Mouse (Mus musculus): Measurements from ENCODE around the gene Pacsin2. TPM values are rescaled to one million over a fixed set of nuclear protein-coding genes. Genes with fewer than 3 reads are reported as not detected.
"Not testable (repeated sequence)": the region's sequence is repeated elsewhere in the genome, so short reads cannot be mapped to it uniquely, and the experiment has no call there.

The Pacsin2 gene
- polyA plus RNA-seq, 1 experiment: not detected

DNA sequence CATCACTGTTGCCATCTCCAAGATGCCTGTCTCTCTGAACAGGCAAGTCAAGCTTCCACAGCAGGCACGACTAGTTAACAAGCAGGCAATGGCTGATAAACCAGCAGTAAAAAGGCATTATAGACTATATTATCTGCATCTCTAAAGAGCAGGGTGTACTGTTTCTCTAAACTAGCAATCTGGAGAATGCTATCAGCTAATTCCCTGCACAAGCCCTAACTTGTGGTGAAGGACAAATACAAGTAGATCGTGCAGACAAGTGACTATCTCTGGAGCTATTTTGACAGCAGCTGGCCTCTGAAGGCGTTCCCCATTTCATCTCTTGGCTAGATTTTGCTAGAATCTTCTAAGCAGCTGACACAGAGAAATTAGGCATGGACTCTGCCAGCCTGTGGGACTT, 100.2 kb downstream of the Pacsin2 start:
- H3K4me1 ChIP-seq (ENCODE audit: control insufficient read depth, insufficient read depth, low read length): peaks cover 8% of the 10 kb centered on the region
- no peak overlapping the region for H3K27ac ChIP-seq (ENCODE audit: insufficient read depth, low read depth, low read length)
- no peak overlapping the region for H3K4me3 ChIP-seq (ENCODE audit: insufficient read depth, low read depth, low read length)
- TF ChIP-seq POLR2A (IDR thresholded peaks at IDR 0.05; ENCODE audit: insufficient read depth, low read depth, low read length) (no peak), CTCF (IDR thresholded peaks at IDR 0.05; ENCODE audit: insufficient read depth, low read depth, low read length) (no peak)
- WGBS: 61% methylated on average over 3 of the region's 3 CpGs

DNA sequence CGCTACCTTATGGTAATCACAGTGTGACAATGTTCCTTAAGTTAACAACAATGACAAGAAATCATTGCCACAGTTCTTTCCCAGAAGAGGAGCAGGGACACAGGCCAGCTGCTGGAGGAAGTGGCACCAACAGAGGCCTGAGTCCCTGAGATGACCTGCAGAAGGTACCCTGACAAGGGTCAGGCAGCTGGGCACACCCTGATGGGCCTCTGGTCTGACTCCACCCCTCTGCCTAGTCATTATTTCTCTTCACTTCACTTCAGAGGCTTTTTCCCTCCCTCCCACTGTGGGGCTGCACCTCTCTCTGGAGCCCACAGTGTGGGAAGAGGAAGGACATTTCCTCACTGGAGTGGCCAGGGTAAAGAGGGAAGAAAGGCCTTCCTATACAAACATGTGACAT, 101.6 kb downstream of the Pacsin2 start:
- not testable (repeated sequence) for H3K4me1 ChIP-seq (ENCODE audit: control insufficient read depth, insufficient read depth, low read length); H3K4me3 ChIP-seq (ENCODE audit: insufficient read depth, low read depth, low read length); H3K27ac ChIP-seq (ENCODE audit: insufficient read depth, low read depth, low read length)
- WGBS: 93% methylated on average over 1 of the region's 1 CpGs

DNA sequence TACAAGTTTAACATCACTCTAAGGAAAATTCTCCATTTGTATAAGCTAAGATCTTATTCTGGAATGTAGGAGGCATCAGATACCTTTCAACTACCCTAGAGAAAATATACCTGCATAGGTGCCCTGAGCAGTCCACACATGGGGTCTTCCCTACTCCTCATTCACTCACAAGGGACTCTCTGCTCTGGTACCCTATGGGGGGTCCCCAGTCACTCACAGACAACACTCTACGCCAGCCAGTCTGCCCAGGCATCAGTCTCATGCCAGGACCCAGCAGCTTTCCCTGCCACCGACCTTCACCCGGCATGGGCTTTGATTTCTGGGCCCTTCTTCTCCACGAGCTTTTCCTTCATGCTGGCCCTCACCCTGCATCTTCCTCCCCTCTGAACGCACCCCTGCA, 103.5 kb downstream of the Pacsin2 start:
- WGBS: 61% methylated on average over 5 of the region's 5 CpGs
- H3K27ac ChIP-seq (ENCODE audit: insufficient read depth, low read depth, low read length); H3K4me3 ChIP-seq (ENCODE audit: insufficient read depth, low read depth, low read length); H3K4me1 ChIP-seq (ENCODE audit: control insufficient read depth, insufficient read depth, low read length): not testable (repeated sequence)

DNA sequence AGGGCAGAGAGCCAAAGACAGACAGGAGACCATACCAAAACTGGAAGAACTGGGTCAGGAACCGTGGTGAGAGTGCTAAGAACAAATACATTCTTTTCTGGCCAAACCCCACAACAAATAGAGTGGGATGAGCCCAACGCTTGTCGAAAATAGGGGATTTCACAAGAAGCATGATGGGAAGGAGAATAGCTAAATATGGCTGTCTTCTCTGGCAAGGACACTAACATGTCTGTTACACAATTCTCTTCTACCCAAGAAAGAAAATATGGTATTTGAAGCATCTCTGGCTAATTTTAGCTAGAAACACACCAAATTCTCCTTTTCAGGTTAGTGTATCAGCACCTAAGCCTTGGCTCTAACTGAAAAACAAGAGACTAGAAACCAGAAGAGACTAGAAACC, 104.3 kb downstream of the Pacsin2 start:
- Histone ChIP-seq H3K4me1 (ENCODE audit: control insufficient read depth, insufficient read depth, low read length) (no peaks in the 10 kb centered on the region), H3K4me3 (ENCODE audit: insufficient read depth, low read depth, low read length) (no peak overlapping the region), H3K27ac (ENCODE audit: insufficient read depth, low read depth, low read length) (no peak overlapping the region)
- WGBS: 59% methylated on average over 3 of the region's 3 CpGs
- TF ChIP-seq POLR2A (IDR thresholded peaks at IDR 0.05; ENCODE audit: insufficient read depth, low read depth, low read length): no peak

DNA sequence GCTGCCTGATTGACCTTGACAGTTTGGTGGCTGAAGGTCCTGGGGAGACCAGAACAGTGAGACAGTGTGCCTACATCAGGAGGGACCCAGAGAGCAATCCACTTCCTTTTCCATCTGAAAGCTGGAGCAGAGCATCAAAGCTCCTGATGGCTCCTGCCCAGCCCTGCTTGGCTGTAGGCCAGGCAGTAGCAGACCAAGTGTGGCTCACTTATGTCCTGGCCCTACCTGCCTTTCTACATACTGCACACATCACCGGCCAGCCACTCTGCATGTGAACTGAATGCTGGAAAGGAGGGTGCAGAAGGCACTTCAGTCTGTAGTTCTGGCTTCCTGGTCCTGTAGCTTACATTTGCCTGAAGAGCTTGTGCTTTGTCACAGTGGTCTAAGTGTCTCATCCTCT, 105.9 kb downstream of the Pacsin2 start:
- H3K4me3 ChIP-seq (ENCODE audit: insufficient read depth, low read depth, low read length): no peak overlapping the region
- H3K4me1 ChIP-seq (ENCODE audit: control insufficient read depth, insufficient read depth, low read length): no peaks in the 10 kb centered on the region
- 88% methylated on average over 1 of the region's 1 CpGs for WGBS
- TF ChIP-seq POLR2A (IDR thresholded peaks at IDR 0.05; ENCODE audit: insufficient read depth, low read depth, low read length) (no peak), CTCF (IDR thresholded peaks at IDR 0.05; ENCODE audit: insufficient read depth, low read depth, low read length) (no peak)
- H3K27ac ChIP-seq (ENCODE audit: insufficient read depth, low read depth, low read length): no peak overlapping the region

DNA sequence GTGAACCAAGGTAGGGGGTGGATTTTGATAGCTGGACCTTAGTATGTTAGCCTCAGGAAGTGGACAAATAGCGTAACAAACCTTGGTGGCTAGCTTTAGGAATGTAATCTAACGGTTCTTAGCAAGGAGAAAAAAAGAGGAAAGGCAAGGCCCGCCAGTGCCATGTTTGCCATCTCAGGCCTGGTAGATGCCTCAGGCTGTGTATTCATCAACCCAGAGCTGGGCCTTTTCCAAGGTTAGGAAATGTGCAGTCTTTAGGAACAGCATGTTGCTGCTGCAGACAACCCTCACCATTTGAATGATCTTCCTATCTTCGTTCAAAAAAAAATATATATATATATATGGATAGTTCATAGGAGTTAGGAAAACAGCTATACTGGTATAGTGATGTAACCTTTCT, 112.9 kb downstream of the Pacsin2 start:
- TF ChIP-seq CTCF (IDR thresholded peaks at IDR 0.05; ENCODE audit: insufficient read depth, low read depth, low read length): no peak
- no peak for TF ChIP-seq POLR2A (IDR thresholded peaks at IDR 0.05; ENCODE audit: insufficient read depth, low read depth, low read length)
- Histone ChIP-seq H3K27ac (ENCODE audit: insufficient read depth, low read depth, low read length) (no peak overlapping the region), H3K4me3 (ENCODE audit: insufficient read depth, low read depth, low read length) (no peak overlapping the region), H3K4me1 (ENCODE audit: control insufficient read depth, insufficient read depth, low read length) (peaks cover 11% of the 10 kb centered on the region; the same call in 1 of the 2 replicates)
- WGBS: 93% methylated on average over 4 of the region's 4 CpGs

DNA sequence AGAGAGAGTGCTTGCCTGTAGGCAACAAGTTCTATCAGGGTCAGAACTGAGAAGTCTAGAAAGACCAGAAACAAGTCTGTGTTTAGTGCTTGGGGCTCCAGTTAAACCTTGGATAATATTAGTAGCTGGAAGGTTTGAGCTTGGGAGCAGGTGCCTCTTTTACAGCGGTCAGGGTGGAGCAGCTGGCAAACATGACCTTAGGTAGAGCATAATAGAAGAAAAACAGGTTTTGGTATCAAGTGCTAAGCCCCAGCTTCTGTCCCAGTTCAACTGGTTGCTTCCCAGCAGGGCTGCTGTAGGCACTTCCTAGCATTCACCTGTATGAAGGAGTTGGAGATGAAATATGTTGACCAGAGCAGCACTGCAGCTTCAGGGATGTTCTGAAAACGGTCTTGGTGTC, 113.5 kb downstream of the Pacsin2 start:
- WGBS: 75% methylated on average over 2 of the region's 2 CpGs
- Histone ChIP-seq H3K27ac (ENCODE audit: insufficient read depth, low read depth, low read length) (no peak overlapping the region), H3K4me3 (ENCODE audit: insufficient read depth, low read depth, low read length) (no peak overlapping the region), H3K4me1 (ENCODE audit: control insufficient read depth, insufficient read depth, low read length) (peaks cover 11% of the 10 kb centered on the region; the same call in 1 of the 2 replicates)
- TF ChIP-seq CTCF (IDR thresholded peaks at IDR 0.05; ENCODE audit: insufficient read depth, low read depth, low read length) (no peak), POLR2A (IDR thresholded peaks at IDR 0.05; ENCODE audit: insufficient read depth, low read depth, low read length) (no peak)

DNA sequence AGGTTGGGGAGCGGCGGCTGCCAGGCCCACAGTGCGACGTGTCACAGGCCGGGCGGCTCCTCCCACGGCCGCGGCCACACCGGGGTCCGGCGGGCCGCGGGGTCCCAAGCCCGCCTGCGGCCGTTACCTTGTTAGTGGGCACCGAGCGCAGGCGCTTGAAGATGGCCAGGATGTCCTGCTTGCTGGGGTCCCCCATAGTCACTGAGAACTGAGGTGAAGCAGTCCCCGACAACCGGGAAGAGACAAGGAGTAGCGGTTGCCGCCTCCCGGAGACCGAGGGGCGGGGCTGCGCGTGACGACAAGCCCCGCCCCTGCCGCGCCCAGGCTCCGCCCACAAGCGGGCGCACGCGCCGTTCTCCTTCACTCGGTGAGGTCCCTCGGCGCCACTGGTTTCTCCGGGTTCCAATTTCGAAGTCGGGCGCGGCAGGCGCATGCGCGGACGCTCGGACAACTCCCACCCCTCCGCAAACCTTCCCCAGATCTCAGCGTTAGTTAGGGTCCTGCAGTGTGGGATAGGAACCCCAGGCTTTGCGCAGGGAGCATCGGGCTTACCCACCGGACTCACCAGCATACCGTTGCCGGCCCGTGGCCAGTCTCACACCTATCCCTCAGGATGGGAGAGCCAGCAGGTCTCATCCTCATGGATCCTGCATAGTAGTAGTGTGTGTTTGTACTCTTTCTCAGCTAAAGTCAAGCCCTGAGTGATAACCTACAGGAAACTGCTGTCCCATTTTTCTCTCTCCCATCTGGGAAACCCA, 114.3 kb downstream of the Pacsin2 start, which contains the start of gene Arfgap3:
Gene Arfgap3 (minus strand): TSS at position 294 of the 758 bp plus-strand sequence.
- Histone ChIP-seq H3K4me3 (ENCODE audit: insufficient read depth, low read depth, low read length) (peak within 1 kb of the TSS; percentile 79), H3K4me1 (ENCODE audit: control insufficient read depth, insufficient read depth, low read length) (peaks cover 14% of the 10 kb centered on the region), H3K27ac (ENCODE audit: insufficient read depth, low read depth, low read length) (no peak within 1 kb of the TSS)
- WGBS: under 1% methylated on average over 59 of the region's 60 CpGs
- TF ChIP-seq POLR2A (IDR thresholded peaks at IDR 0.05; ENCODE audit: insufficient read depth, low read depth, low read length) (no peak), CTCF (IDR thresholded peaks at IDR 0.05; ENCODE audit: insufficient read depth, low read depth, low read length) (no peak)

DNA sequence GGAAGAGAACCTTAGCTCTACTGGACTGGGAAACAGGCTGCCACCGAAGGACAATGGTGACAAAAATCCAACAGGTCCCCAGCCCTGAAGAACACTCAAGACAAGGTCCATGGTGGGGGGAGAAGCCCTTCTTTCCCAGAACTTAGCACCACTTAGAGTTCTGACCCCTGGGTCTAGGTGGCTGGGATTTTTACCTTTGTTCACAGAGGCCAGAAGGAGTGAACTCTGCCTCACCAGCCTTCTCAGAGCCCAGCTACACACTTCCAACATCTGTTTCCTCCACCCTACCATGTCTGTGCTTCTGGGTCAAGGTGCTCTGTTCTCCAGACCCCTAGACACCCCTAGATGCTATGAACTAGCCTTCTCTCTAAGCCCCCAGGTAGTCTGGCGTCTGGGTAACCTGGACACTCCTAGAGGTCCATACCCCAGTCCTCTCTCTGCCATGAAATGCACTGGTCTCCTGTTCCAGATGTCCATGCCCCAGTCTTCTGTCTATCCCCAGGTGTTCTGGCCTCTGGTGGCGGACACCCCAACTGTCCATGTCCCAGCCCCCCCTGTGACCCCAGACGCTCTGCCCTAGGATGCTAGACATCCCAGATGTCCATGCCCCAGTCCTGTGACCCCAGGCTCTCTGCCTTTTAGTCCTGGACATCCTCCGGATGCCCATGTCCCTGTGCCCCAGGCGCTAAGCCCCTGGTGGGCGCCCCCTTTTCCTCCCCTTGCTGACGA, 115.0 kb downstream of the Pacsin2 start:
- 13% methylated on average over 8 of the region's 8 CpGs for WGBS
- peak overlapping the region; percentile 79 for H3K4me3 ChIP-seq (ENCODE audit: insufficient read depth, low read depth, low read length)
- H3K27ac ChIP-seq (ENCODE audit: insufficient read depth, low read depth, low read length): no peak overlapping the region
- TF ChIP-seq POLR2A (IDR thresholded peaks at IDR 0.05; ENCODE audit: insufficient read depth, low read depth, low read length): no peak
- no peak for TF ChIP-seq CTCF (IDR thresholded peaks at IDR 0.05; ENCODE audit: insufficient read depth, low read depth, low read length)
- H3K4me1 ChIP-seq (ENCODE audit: control insufficient read depth, insufficient read depth, low read length): peaks cover 18% of the 10 kb centered on the region

Data from olfactory bulb, adult 2 months (tissue).